Mouse (Mus musculus) CH12.LX (cell line): Measurements from ENCODE around the gene Nat10. TPM values are rescaled to one million over a fixed set of nuclear protein-coding genes. Genes with fewer than 3 reads are reported as not detected.

Experiments
- DNase-seq: peaks from one replicate; pipeline ENCODE4 v3.0.0-alpha.2; 2013; ENCODE audit errors: extremely low read depth
- H3K27ac ChIP-seq: 2 replicates; pipeline ENCODE4 v1.5.1; 2012; ENCODE audit warnings: low read depth, mild to moderate bottlenecking, control low read depth, moderate library complexity; ENCODE audit not compliant: insufficient read depth
- H3K27me3 ChIP-seq: replicated peaks from 2 replicates; pipeline ENCODE3; 2012; ENCODE audit warnings: inconsistent platforms
- H3K36me3 ChIP-seq, 2 experiments: replicated peaks in 1 of 2; 2 replicates each; pipeline versions ENCODE3 to v1.6.1; 2012; ENCODE audit warnings: inconsistent platforms in 1 of 2, low read length in 1 of 2, mild to moderate bottlenecking in 1 of 2, mixed read lengths in 1 of 2, moderate library complexity in 1 of 2; ENCODE audit not compliant: control insufficient read depth in 1 of 2, insufficient read depth in 1 of 2
- H3K4me1 ChIP-seq, 2 experiments: 2 replicates each; pipeline ENCODE4 v1.6.1; 2012; ENCODE audit warnings: inconsistent platforms in 1 of 2, moderate library complexity in 1 of 2; ENCODE audit not compliant: insufficient read depth in 2 of 2, control insufficient read depth in 1 of 2
- H3K4me2 ChIP-seq: 2 replicates; pipeline ENCODE4 v1.6.1; 2012; ENCODE audit warnings: low read depth, mild to moderate bottlenecking, control low read depth; ENCODE audit not compliant: poor library complexity, insufficient read depth, severe bottlenecking
- H3K4me3 ChIP-seq, 3 experiments: fragments of 150-350 bp in 1 of 3; sonication (generic) in 1 of 3; replicated peaks in 1 of 3; 2 replicates each; pipeline versions ENCODE3 to v1.5.1; 2011 to 2012; ENCODE audit warnings: low read depth in 2 of 3, low read length in 2 of 3, mild to moderate bottlenecking in 2 of 3, moderate library complexity in 2 of 3, control low read depth in 1 of 3, improper control_type of control experiment in 1 of 3, inconsistent platforms in 1 of 3, mixed read lengths in 1 of 3; ENCODE audit not compliant: poor library complexity in 1 of 3
- H3K79me2 ChIP-seq: replicated peaks from 2 replicates; pipeline ENCODE4 v1.6.1; 2012; ENCODE audit warnings: mild to moderate bottlenecking, moderate library complexity; ENCODE audit not compliant: control insufficient read depth, poor library complexity, insufficient read depth, severe bottlenecking; ENCODE audit errors: extremely low read depth
- H3K9ac ChIP-seq: 2 replicates; pipeline ENCODE4 v1.6.1; 2012; ENCODE audit warnings: low read depth, mild to moderate bottlenecking, control low read depth, moderate library complexity; ENCODE audit not compliant: insufficient read depth
- H3K9me3 ChIP-seq: replicated peaks from 2 replicates; pipeline ENCODE3; 2012; ENCODE audit warnings: low read length, inconsistent platforms, mixed read lengths
- BHLHE40 ChIP-seq: IDR thresholded peaks from 2 replicates; pipeline ENCODE4 v1.6.1; 2011; ENCODE audit warnings: mild to moderate bottlenecking, low read depth, low read length, improper control_type of control experiment
- CHD1 ChIP-seq: IDR thresholded peaks from 2 replicates; pipeline ENCODE4 v1.6.1; 2012; ENCODE audit warnings: low read depth, low read length, improper control_type of control experiment, inconsistent platforms
- CHD2 ChIP-seq: IDR thresholded peaks from 2 replicates; pipeline ENCODE4 v1.6.1; 2011; ENCODE audit warnings: low read length, improper control_type of control experiment
- E2F4 ChIP-seq: IDR thresholded peaks from 2 replicates; pipeline ENCODE4 v1.6.1; 2011; ENCODE audit warnings: low read depth, low read length, improper control_type of control experiment; ENCODE audit not compliant: insufficient replicate concordance
- ELF1 ChIP-seq: IDR thresholded peaks from 2 replicates; pipeline ENCODE4 v1.6.1; 2014; ENCODE audit warnings: low read depth, mild to moderate bottlenecking, inconsistent platforms, low read length, improper control_type of control experiment
- GABPA ChIP-seq: IDR thresholded peaks from 2 replicates; pipeline ENCODE4 v1.6.1; 2012; ENCODE audit warnings: low read depth, low read length, improper control_type of control experiment, inconsistent platforms; ENCODE audit not compliant: insufficient replicate concordance
- HCFC1 ChIP-seq: IDR thresholded peaks from 2 replicates; pipeline ENCODE4 v1.6.1; 2012; ENCODE audit warnings: low read depth, mild to moderate bottlenecking, inconsistent platforms, low read length, improper control_type of control experiment
- IRF4 ChIP-seq: IDR thresholded peaks from 2 replicates; pipeline ENCODE4 v1.6.1; 2014; ENCODE audit warnings: low read depth, mild to moderate bottlenecking, inconsistent platforms, low read length, improper control_type of control experiment
- KAT2A ChIP-seq: IDR thresholded peaks from 2 replicates; pipeline ENCODE4 v1.6.1; 2012; ENCODE audit warnings: low read length, improper control_type of control experiment, inconsistent platforms; ENCODE audit not compliant: insufficient replicate concordance
- MAFK ChIP-seq: IDR thresholded peaks from 2 replicates; pipeline ENCODE4 v1.6.1; 2011; ENCODE audit warnings: low read length, improper control_type of control experiment; ENCODE audit not compliant: insufficient replicate concordance
- MAX ChIP-seq: IDR thresholded peaks from 2 replicates; pipeline ENCODE4 v1.6.1; 2011; ENCODE audit warnings: low read length, improper control_type of control experiment
- MXI1 ChIP-seq: IDR thresholded peaks from 2 replicates; pipeline ENCODE4 v1.6.1; 2011; ENCODE audit warnings: mild to moderate bottlenecking, low read depth, low read length, improper control_type of control experiment
- MYC ChIP-seq: IDR thresholded peaks from 2 replicates; pipeline ENCODE4 v1.6.1; 2011; ENCODE audit warnings: low read depth, mild to moderate bottlenecking, improper control_type of control experiment, low read length
- POLR2A ChIP-seq: IDR thresholded peaks from 2 replicates; pipeline ENCODE4 v1.6.1; 2011; ENCODE audit warnings: low read depth, mild to moderate bottlenecking, improper control_type of control experiment, low read length
- RAD21 ChIP-seq: IDR thresholded peaks from 2 replicates; pipeline ENCODE4 v1.6.1; 2011; ENCODE audit warnings: low read depth, mild to moderate bottlenecking, low read length, improper control_type of control experiment, moderate library complexity
- RCOR1 ChIP-seq: conservative IDR thresholded peaks from 2 replicates; pipeline ENCODE4 v1.6.1; 2012; ENCODE audit warnings: low read depth, mild to moderate bottlenecking, inconsistent platforms, low read length, improper control_type of control experiment
- TBP ChIP-seq: conservative IDR thresholded peaks from 2 replicates; pipeline ENCODE4 v1.6.1; 2011; ENCODE audit warnings: low read depth, low read length, improper control_type of control experiment
- USF1 ChIP-seq: IDR thresholded peaks from 2 replicates; pipeline ENCODE4 v1.6.1; 2014; ENCODE audit warnings: low read depth, mild to moderate bottlenecking, inconsistent platforms, low read length, improper control_type of control experiment
- ZC3H11A ChIP-seq: IDR thresholded peaks from 2 replicates; pipeline ENCODE4 v1.6.1; 2012; ENCODE audit warnings: low read depth, mild to moderate bottlenecking, inconsistent platforms, low read length, improper control_type of control experiment
- dilution Hi-C: fragments of 300-500 bp; cut with MboI; formaldehyde crosslinking; loops from 2 replicates; pipeline ENCODE4 v1.14.3; 2020; ENCODE audit warnings: low sequenced_read_pairs; ENCODE audit not compliant: extremely low pct_unique_long_range_greater_than_20kb, extremely low pct_ligation_motif_present
- in situ Hi-C: fragments of 300-500 bp; cut with MboI; formaldehyde crosslinking; loops from 3 replicates; pipeline ENCODE4 v1.14.3; 2019; ENCODE audit warnings: low sequenced_read_pairs, low pct_ligation_motif_present, low pct_unique_long_range_greater_than_20kb, mixed read lengths
- polyA plus RNA-seq: library from polyadenylated mRNA; unstranded; fragments of >175 nt; gene quantifications from 2 replicates; pipeline ENCODE4 v1.2.1, GENCODE M21; 2012; ENCODE audit warnings: low read depth; ENCODE audit not compliant: insufficient read length
- total RNA-seq, 2 experiments: library from RNA; depleted of rRNA; stranded (reverse); fragments of 300-350 nt in 1 of 2; fragments of >200 nt in 1 of 2; gene quantifications; 2 replicates each; pipeline ENCODE4 v1.2.3; 2012 to 2014

Nat10 gene
- total and polyA plus RNA-seq, 3 experiments = 31.0 to 83.6 (median 36.0) TPM

GRCm38 (mm10) chr2:103690425-103690824, 70.6 kb downstream of the Nat10 start:
- Histone ChIP-seq H3K36me3 (peaks cover 0 to 11% of the 10 kb centered on the region in 2 experiments), H3K4me2 (no peak overlapping the region), H3K27ac (no peak overlapping the region), H3K9ac (no peak overlapping the region), H3K4me3 (no peak overlapping the region), H3K27me3 (no peaks in the 10 kb centered on the region), H3K79me2 (no peaks in the 10 kb centered on the region), H3K4me1 (peaks cover 6 to 47% of the 10 kb centered on the region in 2 experiments), H3K9me3 (no peaks in the 10 kb centered on the region)
- no peak for TF ChIP-seq RAD21
- no peak for TF ChIP-seq CHD1
- no peak for TF ChIP-seq POLR2A
- TF ChIP-seq KAT2A = no peak
- dilution Hi-C loops = no loop called here
- in situ Hi-C loops = loop anchor here (5.0 kb wide), 1 partner anchor 123 kb away; the partner anchor contains the start of gene Abtb2
- no peak for DNase-seq

- H3K9me3 ChIP-seq = no peaks in the 10 kb centered on the region
- peaks cover 0 to 9% of the 10 kb centered on the region in 2 experiments for H3K36me3 ChIP-seq
- no peak overlapping the region for H3K4me2 ChIP-seq
- H3K4me3 ChIP-seq = no peak overlapping the region
- dilution Hi-C loops = no loop called here
- DNase-seq = no peak
- TF ChIP-seq IRF4 (no peak), POLR2A (no peak), MYC (no peak), BHLHE40 (no peak), TBP (no peak), E2F4 (no peak), ELF1 (no peak), KAT2A (no peak), MAX (no peak), GABPA (no peak), ZC3H11A (no peak)
- no peaks in the 10 kb centered on the region for H3K27me3 ChIP-seq
- no peak overlapping the region for H3K27ac ChIP-seq
- H3K79me2 ChIP-seq = no peaks in the 10 kb centered on the region
- no peak overlapping the region for H3K9ac ChIP-seq
- in situ Hi-C loops = no loop called here
- H3K4me1 ChIP-seq = peaks cover 29 to 64% of the 10 kb centered on the region in 2 experiments
These were observed 73.2 kb downstream of the Nat10 start for GRCm38 (mm10) chr2:103687888-103688287.

- in situ Hi-C loops (no loop called here), dilution Hi-C loops (no loop called here)
- Histone ChIP-seq H3K4me3 (no peak overlapping the region), H3K4me1 (peaks cover 29 to 70% of the 10 kb centered on the region in 2 experiments), H3K9me3 (no peaks in the 10 kb centered on the region), H3K27ac (no peak overlapping the region), H3K4me2 (no peak overlapping the region), H3K79me2 (no peaks in the 10 kb centered on the region), H3K27me3 (no peaks in the 10 kb centered on the region), H3K9ac (no peak overlapping the region), H3K36me3 (peaks cover 0 to 7% of the 10 kb centered on the region in 2 experiments)
- DNase-seq = no peak
- no peak for TF ChIP-seq KAT2A
- no peak for TF ChIP-seq RCOR1
- TF ChIP-seq CHD1 = no peak
- TF ChIP-seq HCFC1 = no peak
- TF ChIP-seq USF1 = no peak
- TF ChIP-seq BHLHE40 = no peak
- no peak for TF ChIP-seq CHD2
- TF ChIP-seq MAFK = no peak
- TF ChIP-seq MXI1 = no peak
These were observed 73.9 kb downstream of the Nat10 start for GRCm38 (mm10) chr2:103687143-103687542.
